Mouse (Mus musculus) embryonic facial prominence, embryonic 10.5 days (tissue): ENCODE data around the gene Rab44. TPM values are rescaled to one million over a fixed set of nuclear protein-coding genes. Genes with fewer than 3 reads are reported as not detected.
A peak's percentile ranks its signal among the peaks of the same experiment; 100 is the strongest.

Experiments used
- DNase-seq: peaks from one replicate; pipeline ENCODE4 v3.0.0-alpha.2; 2017; ENCODE audit warnings: low spot score
- H3K27ac ChIP-seq: fragments of 300-500 bp; sonication (generic); replicated peaks from 2 replicates; pipeline ENCODE4 v1.5.1; 2016; ENCODE audit warnings: mild to moderate bottlenecking
- H3K27me3 ChIP-seq: fragments of 300-500 bp; sonication (generic); replicated peaks from 2 replicates; pipeline ENCODE4 v1.6.1; 2016; ENCODE audit warnings: low read depth, mild to moderate bottlenecking; ENCODE audit not compliant: poor library complexity, severe bottlenecking
- H3K36me3 ChIP-seq: fragments of 300-500 bp; sonication (generic); replicated peaks from 2 replicates; pipeline ENCODE4 v1.6.1; 2016; ENCODE audit warnings: mild to moderate bottlenecking, moderate library complexity
- H3K4me1 ChIP-seq: fragments of 300-500 bp; sonication (generic); 2 replicates; pipeline ENCODE4 v1.6.1; 2016
- H3K4me3 ChIP-seq: fragments of 300-500 bp; sonication (generic); 2 replicates; pipeline ENCODE4 v1.5.1; 2016; ENCODE audit warnings: mild to moderate bottlenecking, moderate library complexity
- H3K9me3 ChIP-seq: fragments of 300-500 bp; sonication (generic); 2 replicates; pipeline ENCODE4 v1.6.1; 2016; ENCODE audit warnings: mild to moderate bottlenecking
- WGBS: fragments of 180-500 bp; shearing (Covaris S2); methylation state at CpG from one replicate; pipeline ENCODE4 v1.1.7; 2016; 5-methylcytosine and 5-hydroxymethylcytosine counted together
- polyA plus RNA-seq: library from polyadenylated mRNA; unstranded; fragments of >200 nt; fragmentation: Nextera tagmentation; extraction: Ambion mirVana; gene quantifications from 2 replicates; pipeline ENCODE4 v1.2.1, GENCODE M21; 2016

The Rab44 gene
- polyA plus RNA-seq, 1 experiment from 2014 or later = 0.21 TPM

DNA sequence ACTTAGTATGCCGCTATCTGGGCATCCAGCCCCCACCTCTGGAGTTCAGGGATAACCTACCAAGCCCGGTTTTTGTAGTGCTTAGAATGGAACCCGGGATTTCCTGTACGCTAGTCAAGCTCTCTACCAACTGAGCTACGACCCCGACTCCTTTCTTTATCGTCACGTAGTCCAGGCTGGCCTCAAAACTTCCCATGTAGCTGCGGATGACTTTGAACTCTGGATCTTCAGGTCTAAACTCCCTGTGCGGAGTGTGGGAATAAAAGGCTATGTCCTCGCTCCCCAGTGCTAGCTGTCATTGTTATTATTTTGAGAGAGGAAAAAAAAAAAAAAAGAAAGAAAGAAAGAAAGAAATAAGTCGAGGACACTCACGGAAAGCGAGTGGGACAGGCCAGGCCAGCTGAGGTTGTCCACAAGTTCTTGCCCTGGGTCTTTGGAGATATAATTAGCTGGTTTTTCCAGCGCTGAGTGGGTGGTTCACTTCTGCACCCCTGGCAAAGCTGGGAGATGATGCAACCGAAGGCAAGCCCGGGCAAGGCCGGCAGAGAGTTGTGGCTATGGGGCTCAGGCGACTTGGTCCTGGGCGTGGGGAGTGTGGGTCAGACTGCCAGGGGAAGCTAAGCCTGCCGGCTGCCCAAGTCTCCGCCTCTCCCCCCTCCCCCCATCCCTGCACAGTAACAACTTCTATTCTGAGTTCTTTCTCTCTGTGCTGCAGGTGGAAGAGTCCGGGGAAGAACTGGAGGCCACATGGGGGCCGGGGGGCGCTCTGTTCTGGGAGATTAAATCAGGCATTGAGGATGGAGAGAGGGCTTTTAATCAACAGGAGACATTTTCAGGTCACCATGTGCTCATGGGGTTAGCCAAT is 35.2 kb upstream of the Rab44 start:
- WGBS = 5% methylated on average over 25 of the region's 25 CpGs

DNA sequence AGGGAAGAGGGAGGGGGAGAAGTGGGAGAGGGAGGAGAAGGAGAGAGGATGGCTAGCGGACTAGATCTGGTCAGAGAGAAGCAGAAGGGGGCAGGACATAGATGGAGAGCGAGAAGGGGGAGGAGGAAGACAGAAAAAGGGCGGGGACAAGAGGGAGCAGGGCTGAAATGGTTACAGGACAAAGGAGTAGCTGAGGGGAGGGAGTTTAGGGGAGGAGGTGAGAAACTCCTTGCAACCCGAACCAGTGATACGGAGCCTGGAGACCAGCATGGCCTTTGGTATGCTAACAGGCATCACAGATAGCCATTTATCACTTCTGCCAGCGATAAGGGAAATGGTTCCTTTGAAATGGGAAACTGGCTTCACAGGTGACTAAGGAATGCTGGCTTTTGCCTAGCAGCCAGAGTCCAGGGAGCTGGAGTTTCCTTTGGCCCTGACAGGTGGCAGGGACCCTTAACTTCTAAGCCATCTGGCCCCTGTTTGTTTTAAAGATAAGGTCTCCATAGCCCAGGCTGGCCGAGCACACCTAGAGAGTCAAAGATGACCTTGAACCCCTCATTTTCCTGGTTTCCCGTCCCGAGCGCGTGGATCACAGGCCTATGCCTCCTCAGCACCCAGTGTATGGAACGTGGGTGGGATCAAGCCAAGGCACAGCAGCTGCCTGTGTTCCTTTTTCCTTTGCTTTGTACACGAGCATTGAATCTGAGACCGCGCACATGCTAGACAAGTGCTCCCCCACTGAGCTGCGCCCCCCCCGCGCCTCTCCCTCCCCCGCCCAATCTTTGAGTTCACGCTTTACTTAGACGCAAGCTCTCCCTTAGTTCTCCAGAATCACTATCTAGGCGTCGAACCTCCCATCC is 33.0 kb upstream of the Rab44 start:
- H3K27ac ChIP-seq = peak overlapping the region; percentile 51; the same call in 1 of the 2 replicates

More for the DNA sequence above, 35.2 kb upstream of the Rab44 start:
- Histone ChIP-seq H3K9me3 (no peaks in the 10 kb centered on the region), H3K4me3 (peak overlapping the region; percentile 46), H3K27ac (peak overlapping the region; percentile 51; the same call in 1 of the 2 replicates), H3K4me1 (peaks cover 35% of the 10 kb centered on the region), H3K27me3 (peaks cover 63% of the 10 kb centered on the region), H3K36me3 (no peaks in the 10 kb centered on the region)
- peak; percentile 60 for DNase-seq

GRCm38 (mm10) chr17:29081618-29082381 is 32.1 kb upstream of the Rab44 start:
- Histone ChIP-seq H3K4me3 (peak overlapping the region; percentile 35), H3K4me1 (peaks cover 34% of the 10 kb centered on the region), H3K27ac (peak overlapping the region; percentile 51; the same call in 1 of the 2 replicates), H3K36me3 (no peaks in the 10 kb centered on the region), H3K9me3 (no peaks in the 10 kb centered on the region), H3K27me3 (peaks cover 68% of the 10 kb centered on the region)
- DNase-seq = peak; percentile 32
- WGBS = 4% methylated on average over 21 of the region's 21 CpGs

More for the DNA sequence above, 33.0 kb upstream of the Rab44 start:
- Histone ChIP-seq H3K4me3 (peak overlapping the region; percentile 35), H3K4me1 (peaks cover 34% of the 10 kb centered on the region), H3K36me3 (no peaks in the 10 kb centered on the region), H3K27me3 (peaks cover 69% of the 10 kb centered on the region), H3K9me3 (no peaks in the 10 kb centered on the region)
- DNase-seq = peak; percentile 48
- 2% methylated on average over 23 of the region's 23 CpGs for WGBS

GRCm38 (mm10) chr17:29083586-29083985 is 30.4 kb upstream of the Rab44 start:
- WGBS = 88% methylated on average over 8 of the region's 8 CpGs
- Histone ChIP-seq H3K27ac (no peak overlapping the region), H3K9me3 (no peaks in the 10 kb centered on the region), H3K4me1 (peaks cover 25% of the 10 kb centered on the region), H3K36me3 (no peaks in the 10 kb centered on the region), H3K27me3 (peaks cover 55% of the 10 kb centered on the region), H3K4me3 (no peak overlapping the region)
- no peak for DNase-seq

DNA sequence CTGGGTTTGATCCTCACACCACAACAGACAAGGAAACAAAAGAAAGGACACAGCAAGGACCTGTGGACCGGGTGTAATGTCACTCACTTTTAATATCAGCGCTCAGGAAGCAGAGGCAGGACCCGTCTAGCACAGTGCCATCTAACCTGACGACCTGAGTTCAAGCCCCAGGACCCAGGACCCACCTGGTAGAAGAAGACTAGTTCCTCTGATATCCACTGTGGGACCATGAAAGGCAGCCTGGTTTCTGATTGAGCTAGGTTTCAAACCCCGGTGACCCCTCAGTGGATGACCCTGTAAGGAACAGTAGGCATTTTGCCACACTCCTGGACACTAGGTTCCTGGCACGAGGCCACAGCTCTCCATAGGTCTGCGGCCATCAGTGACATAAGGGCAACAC is 29.3 kb upstream of the Rab44 start:
- no peak for DNase-seq
- Histone ChIP-seq H3K27me3 (peaks cover 44% of the 10 kb centered on the region), H3K36me3 (no peaks in the 10 kb centered on the region), H3K27ac (no peak overlapping the region), H3K9me3 (no peaks in the 10 kb centered on the region), H3K4me3 (no peak overlapping the region), H3K4me1 (peaks cover 19% of the 10 kb centered on the region)
- WGBS = 89% methylated on average over 7 of the region's 7 CpGs

DNA sequence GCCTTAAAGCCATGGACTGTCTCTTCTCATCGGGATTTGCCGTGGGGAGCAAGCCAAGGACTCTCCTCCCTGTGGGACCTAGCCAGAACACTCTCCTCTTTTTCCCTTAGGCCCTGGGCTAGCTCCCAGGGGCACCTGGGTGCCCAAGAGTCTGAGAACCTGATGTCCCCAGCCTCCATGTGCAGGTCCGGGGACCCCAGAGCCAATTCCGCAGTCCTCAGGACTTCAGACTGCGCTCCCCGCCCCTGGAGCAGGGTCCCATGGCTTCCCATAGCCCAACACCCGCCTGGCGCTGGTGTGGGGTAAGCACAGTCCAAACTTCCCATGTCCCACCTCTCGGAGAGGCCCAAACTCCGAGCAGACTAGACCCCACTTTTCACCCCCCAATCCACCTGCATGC is 28.7 kb upstream of the Rab44 start:
- H3K27ac ChIP-seq = no peak overlapping the region
- no peaks in the 10 kb centered on the region for H3K36me3 ChIP-seq
- peaks cover 19% of the 10 kb centered on the region for H3K4me1 ChIP-seq
- H3K27me3 ChIP-seq = peaks cover 38% of the 10 kb centered on the region
- WGBS = 77% methylated on average over 10 of the region's 10 CpGs
- DNase-seq = no peak
- H3K4me3 ChIP-seq = no peak overlapping the region
- H3K9me3 ChIP-seq = no peaks in the 10 kb centered on the region

- no peaks in the 10 kb centered on the region for H3K9me3 ChIP-seq
- no peak overlapping the region for H3K27ac ChIP-seq
- 72% methylated on average over 4 of the region's 4 CpGs for WGBS
- H3K4me1 ChIP-seq = peaks cover 7% of the 10 kb centered on the region
- no peak overlapping the region for H3K4me3 ChIP-seq
- peaks cover 34% of the 10 kb centered on the region for H3K27me3 ChIP-seq
- no peak for DNase-seq
- no peaks in the 10 kb centered on the region for H3K36me3 ChIP-seq
These were observed 27.0 kb upstream of the Rab44 start for GRCm38 (mm10) chr17:29086916-29087315.

DNA sequence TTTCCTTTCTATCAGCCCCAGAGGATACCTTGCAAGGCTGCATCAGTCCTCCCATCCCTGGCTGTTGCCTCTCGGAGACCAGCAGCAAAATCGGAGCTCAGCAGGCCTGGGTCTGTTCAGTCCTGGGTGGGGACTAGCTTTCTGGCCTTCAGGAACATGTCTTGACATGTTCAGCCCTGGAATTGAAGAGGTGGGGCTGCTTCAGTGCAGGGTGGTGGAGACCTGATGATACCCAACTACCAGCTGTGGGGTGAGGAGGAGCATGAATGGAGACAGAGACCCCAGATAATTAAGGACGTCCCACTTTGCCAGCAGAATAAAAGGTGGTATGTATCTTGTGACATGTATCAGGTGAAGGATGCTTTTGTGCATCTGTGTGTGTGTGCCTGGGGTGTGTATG is 23.2 kb upstream of the Rab44 start, which contains the start of gene Cdkn1a:
TSS of gene Cdkn1a (plus strand) at position 201 of the 400 bp plus-strand sequence.
- H3K4me3 ChIP-seq = no peak within 1 kb of the TSS
- H3K27me3 ChIP-seq = peaks cover 51% of the 10 kb centered on the region
- no peak for DNase-seq
- no peaks in the 10 kb centered on the region for H3K36me3 ChIP-seq
- no peaks in the 10 kb centered on the region for H3K9me3 ChIP-seq
- H3K27ac ChIP-seq = 0 out of 2 replicates have a peak within 1 kb of the TSS, but pooled peaks have one; percentile 7
- WGBS = 67% methylated on average over 3 of the region's 3 CpGs
- H3K4me1 ChIP-seq = peaks cover 36% of the 10 kb centered on the region

GRCm38 (mm10) chr17:29091348-29091944 is 22.5 kb upstream of the Rab44 start:
- Histone ChIP-seq H3K27ac (no peak overlapping the region), H3K4me3 (no peak overlapping the region), H3K27me3 (peaks cover 56% of the 10 kb centered on the region), H3K36me3 (no peaks in the 10 kb centered on the region), H3K9me3 (no peaks in the 10 kb centered on the region), H3K4me1 (peaks cover 37% of the 10 kb centered on the region)
- no peak for DNase-seq
- 41% methylated on average over 6 of the region's 6 CpGs for WGBS

DNA sequence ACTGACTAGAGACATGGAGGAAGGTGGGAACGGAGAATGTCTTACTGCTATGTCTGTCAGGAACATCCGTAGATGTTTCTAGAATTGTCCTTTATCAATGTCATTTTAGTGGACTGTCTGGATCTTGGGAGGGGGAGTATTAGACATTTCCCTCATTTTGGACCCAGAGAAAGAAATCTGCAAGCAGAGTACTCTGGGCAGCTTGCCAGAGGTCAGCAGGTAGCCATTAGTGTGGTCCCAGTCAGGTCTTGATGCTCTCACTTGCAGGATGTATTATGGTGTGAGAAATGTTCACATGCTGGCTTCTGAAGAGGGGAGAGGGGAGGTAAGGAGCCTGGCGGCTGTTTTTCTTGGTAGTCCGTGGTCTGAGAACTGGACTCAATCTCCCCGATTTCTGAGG is 21.4 kb upstream of the Rab44 start:
- H3K27ac ChIP-seq = no peak overlapping the region
- no peaks in the 10 kb centered on the region for H3K9me3 ChIP-seq
- H3K27me3 ChIP-seq = peaks cover 65% of the 10 kb centered on the region
- DNase-seq = no peak
- no peak overlapping the region for H3K4me3 ChIP-seq
- peaks cover 41% of the 10 kb centered on the region for H3K4me1 ChIP-seq
- 66% methylated on average over 5 of the region's 5 CpGs for WGBS
- no peaks in the 10 kb centered on the region for H3K36me3 ChIP-seq

- WGBS = 8% methylated on average over 36 of the region's 36 CpGs
- DNase-seq = peak; percentile 87
- peaks cover 65% of the 10 kb centered on the region for H3K27me3 ChIP-seq
- peak overlapping the region; percentile 60 for H3K4me3 ChIP-seq
- H3K27ac ChIP-seq = peak overlapping the region; percentile 65; the same call in 1 of the 2 replicates
- peaks cover 41% of the 10 kb centered on the region for H3K4me1 ChIP-seq
- no peaks in the 10 kb centered on the region for H3K36me3 ChIP-seq
- H3K9me3 ChIP-seq = no peaks in the 10 kb centered on the region
These were observed 20.6 kb upstream of the Rab44 start for GRCm38 (mm10) chr17:29093110-29093952.
